Comparison of ENCODE assay signal across 1 mouse cellular context in the genomic region with DNA sequence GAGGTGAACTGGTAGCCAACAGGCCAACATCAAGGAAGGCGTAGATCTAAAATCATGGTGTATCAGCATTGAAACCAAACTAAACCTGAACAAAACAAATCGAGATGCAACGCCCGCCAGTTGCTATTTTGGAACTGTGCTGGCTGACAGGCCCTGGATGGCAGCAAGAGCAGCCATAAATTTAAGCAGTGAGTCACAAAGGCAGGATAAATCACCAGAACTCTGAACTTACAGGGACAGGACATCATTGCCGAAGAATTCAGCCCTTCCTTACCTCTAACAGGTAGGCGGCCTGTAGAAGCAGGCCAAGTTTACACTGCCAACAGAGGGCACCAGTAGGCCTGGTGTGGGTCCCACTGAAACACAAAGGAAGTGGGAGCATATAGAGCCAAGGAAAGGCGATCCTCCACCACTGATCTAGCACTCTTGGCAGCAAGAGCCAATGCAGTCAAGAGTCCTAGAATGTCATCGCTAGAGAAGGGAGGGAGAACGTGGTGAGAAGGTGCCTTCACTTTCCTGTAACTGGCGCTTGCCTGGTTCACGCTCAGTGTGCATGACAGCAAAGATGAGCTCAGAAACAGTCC.
TF ChIP-seq lines count a peak whose summit lies in the region.

No protein-coding gene starts in this region.

TF ChIP-seq in CH12.LX, 34 proteins besides CTCF, POLR2A, EP300 and RAD21:
- TF ChIP-seq SMC3 (IDR thresholded peaks at IDR 0.05; ENCODE audit: low read depth, low read length) (peak; percentile 41), IRF4 (IDR thresholded peaks at IDR 0.05; ENCODE audit: low read depth, low read length) (no peak)
